Mouse (Mus musculus) spleen, postnatal 14 days (tissue): Measurements from ENCODE around the gene Zbtb48.

Experiments
- DNase-seq, 2 experiments: peaks; one replicate each; pipeline ENCODE4 v3.0.0; 2021 to 2022; ENCODE audit warnings: low spot score in 2 of 2

Gene Zbtb48

GRCm38 (mm10) chr4:152001335-152001734 is 26.1 kb downstream of the Zbtb48 start:
- no peak for DNase-seq

GRCm38 (mm10) chr4:152000906-152001305 is 26.6 kb downstream of the Zbtb48 start:
- no peak for DNase-seq

- no peak for DNase-seq
Measured at GRCm38 (mm10) chr4:151999481-151999880, 28.0 kb downstream of the Zbtb48 start.

GRCm38 (mm10) chr4:151997701-151998100 is 29.8 kb downstream of the Zbtb48 start:
- DNase-seq: no peak

GRCm38 (mm10) chr4:151996951-151997222 is 30.6 kb downstream of the Zbtb48 start:
- no peak for DNase-seq

GRCm38 (mm10) chr4:151996173-151996950 is 31.1 kb downstream of the Zbtb48 start, which contains the start of gene Phf13:
TSS of gene Phf13 (minus strand) at chr4:151996258.
- peak; percentile 97 to 99 for DNase-seq

- DNase-seq: peak in 1 of 2 experiments; percentile 41
Measured at GRCm38 (mm10) chr4:151995371-151996172, 31.9 kb downstream of the Zbtb48 start.

- no peak for DNase-seq
Measured at GRCm38 (mm10) chr4:151994228-151995171, 33.0 kb downstream of the Zbtb48 start.

- no peak for DNase-seq
Measured at GRCm38 (mm10) chr4:151993035-151993434, 34.4 kb downstream of the Zbtb48 start.

GRCm38 (mm10) chr4:151992091-151992490 is 35.4 kb downstream of the Zbtb48 start:
- DNase-seq: no peak

- no peak for DNase-seq
Measured at GRCm38 (mm10) chr4:151989110-151989488, 38.4 kb downstream of the Zbtb48 start.

GRCm38 (mm10) chr4:151988342-151989109 is 38.9 kb downstream of the Zbtb48 start, which contains the start of gene Thap3:
TSS of gene Thap3 (minus strand) at chr4:151988997.
- DNase-seq: peak; percentile 57 to 73

- DNase-seq: no peak
Measured at GRCm38 (mm10) chr4:151988014-151988341, 39.5 kb downstream of the Zbtb48 start.

- no peak for DNase-seq
Measured at GRCm38 (mm10) chr4:151986650-151987049, 40.8 kb downstream of the Zbtb48 start.

GRCm38 (mm10) chr4:151985886-151986285 is 41.6 kb downstream of the Zbtb48 start:
- DNase-seq: no peak

- no peak for DNase-seq
Measured at GRCm38 (mm10) chr4:151983560-151983959, 43.9 kb downstream of the Zbtb48 start.

GRCm38 (mm10) chr4:151983043-151983442 is 44.4 kb downstream of the Zbtb48 start:
- no peak for DNase-seq

- DNase-seq: peak; percentile 59 to 77
Measured at GRCm38 (mm10) chr4:151981363-151981762, 46.1 kb downstream of the Zbtb48 start.

- DNase-seq: no peak
Measured at GRCm38 (mm10) chr4:151980699-151981098, 46.8 kb downstream of the Zbtb48 start.

- DNase-seq: peak; percentile 75 to 85
Measured at GRCm38 (mm10) chr4:151977748-151978147, 49.7 kb downstream of the Zbtb48 start.

- DNase-seq: peak; percentile 50 to 72
Measured at GRCm38 (mm10) chr4:151975441-151975840, 52.0 kb downstream of the Zbtb48 start.
